Mouse (Mus musculus) thymus, postnatal 4 days (tissue): Measurements from ENCODE around the gene Prkar2a.
A peak's percentile ranks its signal among the peaks of the same experiment; 100 is the strongest.
"Not testable (repeated sequence)": the region's sequence is repeated elsewhere in the genome, so short reads cannot be mapped to it uniquely, and the experiment has no call there.

Experiments used
- DNase-seq: peaks from one replicate; pipeline ENCODE4 v3.0.0; 2021

Gene Prkar2a

DNA sequence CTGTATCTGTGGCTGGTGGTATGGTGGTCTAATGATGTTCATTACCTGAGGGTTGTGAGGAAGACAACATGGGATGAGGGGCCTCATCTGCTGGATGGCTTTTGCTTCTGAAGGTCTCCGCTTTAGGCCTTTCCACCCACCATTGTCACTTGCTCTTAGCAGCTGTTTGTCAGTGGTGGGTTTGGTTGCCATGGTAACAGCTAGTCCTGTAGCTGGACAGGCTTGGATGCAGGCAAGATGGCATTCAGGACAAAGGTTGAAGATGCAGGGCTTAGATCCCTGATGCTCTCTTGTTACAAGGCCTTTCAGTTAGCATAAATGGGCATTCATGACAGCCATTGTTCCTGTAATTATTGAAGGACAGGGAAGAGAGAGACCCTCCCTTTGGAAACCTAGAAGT lies at the start of gene Prkar2a:
TSS of gene Prkar2a (plus strand) at position 209 of the 400 bp plus-strand sequence.
- no peak for DNase-seq

DNA sequence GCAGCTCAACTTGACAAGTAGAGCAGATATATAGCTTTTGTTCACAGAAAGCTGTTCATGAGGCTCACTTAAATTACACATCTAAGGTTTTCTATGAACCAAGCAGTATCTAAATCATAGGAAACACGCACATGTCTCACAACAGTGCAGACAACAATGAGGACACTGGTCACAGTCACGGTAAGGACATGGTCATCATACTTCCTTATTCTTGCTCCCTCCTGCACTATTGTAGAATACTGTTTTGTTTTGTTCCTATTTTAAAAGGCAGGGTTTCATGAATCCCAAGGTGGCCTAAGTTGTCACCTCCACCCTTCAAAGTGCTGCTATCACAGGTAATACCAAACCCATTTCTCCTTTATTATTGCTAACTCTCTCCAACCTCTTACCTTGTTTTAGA lies 49.3 kb upstream of the Prkar2a start:
- DNase-seq, result no peak

DNA sequence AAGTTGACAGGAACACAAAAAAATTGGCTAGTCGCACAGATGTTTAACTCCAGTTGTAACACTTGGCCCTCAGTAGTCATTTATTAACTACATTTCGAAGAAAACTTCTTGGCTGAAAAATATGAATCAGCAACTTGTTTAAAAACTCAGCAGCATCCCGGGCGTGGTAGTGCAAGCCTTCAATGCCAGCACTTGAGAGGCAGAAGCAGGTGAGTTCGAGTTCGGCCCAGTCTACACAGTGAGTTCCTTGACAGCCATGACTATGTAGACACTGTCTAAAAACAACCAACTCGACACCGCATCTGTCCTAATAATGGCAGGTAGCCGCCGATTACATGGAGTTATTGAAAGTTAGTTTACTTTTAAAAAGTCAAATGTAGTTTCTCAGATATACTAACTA lies 40.9 kb upstream of the Prkar2a start:
- DNase-seq, result peak; percentile 21

DNA sequence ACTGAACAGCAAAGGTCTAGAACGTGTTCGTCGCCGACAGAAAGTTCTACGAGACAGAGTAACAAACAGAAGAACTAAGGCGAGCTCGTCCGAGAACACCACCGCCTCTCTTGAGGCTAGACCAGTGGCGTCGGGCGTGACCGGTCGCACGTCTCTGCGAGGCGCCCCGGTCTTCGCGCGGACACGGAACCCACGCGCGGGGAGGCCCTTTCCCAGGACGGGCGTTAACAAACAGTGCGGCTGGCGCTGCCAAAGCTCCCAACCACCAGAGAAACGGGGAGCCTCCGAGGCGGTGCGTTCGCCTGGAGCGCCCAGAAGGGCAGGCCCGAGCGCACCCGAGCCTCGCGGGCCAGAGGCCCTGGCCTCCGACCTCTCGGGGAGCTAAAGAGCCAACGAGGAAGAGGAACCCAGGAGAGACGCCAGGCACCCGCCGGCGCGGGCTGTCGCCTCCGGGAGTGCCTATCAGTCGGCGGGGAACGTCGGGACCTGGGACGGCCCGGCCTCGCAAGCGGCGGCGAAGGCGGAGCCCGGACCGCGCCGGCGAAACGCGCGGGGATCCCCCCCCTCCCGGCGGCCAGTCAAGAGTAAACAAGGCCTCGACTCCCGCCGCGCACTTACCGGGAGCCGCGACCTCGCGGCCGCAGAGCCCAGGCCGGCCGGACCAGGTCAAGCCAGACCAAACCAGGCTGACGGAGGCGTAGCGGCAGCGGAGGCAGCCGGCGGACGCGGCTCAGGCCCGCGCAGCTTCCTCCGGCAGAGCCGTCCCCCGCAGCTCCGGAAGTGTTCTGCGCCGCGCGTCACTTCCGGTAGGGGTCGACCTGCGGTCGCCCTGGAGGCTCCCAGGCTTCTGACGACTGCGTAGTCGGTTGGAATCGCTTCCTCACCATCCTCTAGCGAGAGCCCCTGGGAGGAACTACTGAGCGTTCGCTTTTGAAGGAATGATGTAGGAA lies 40.2 kb upstream of the Prkar2a start, which contains the start of gene Arih2:
TSS of gene Arih2 (minus strand) at position 776 of the 950 bp plus-strand sequence.
- peak; percentile 93 for DNase-seq

DNA sequence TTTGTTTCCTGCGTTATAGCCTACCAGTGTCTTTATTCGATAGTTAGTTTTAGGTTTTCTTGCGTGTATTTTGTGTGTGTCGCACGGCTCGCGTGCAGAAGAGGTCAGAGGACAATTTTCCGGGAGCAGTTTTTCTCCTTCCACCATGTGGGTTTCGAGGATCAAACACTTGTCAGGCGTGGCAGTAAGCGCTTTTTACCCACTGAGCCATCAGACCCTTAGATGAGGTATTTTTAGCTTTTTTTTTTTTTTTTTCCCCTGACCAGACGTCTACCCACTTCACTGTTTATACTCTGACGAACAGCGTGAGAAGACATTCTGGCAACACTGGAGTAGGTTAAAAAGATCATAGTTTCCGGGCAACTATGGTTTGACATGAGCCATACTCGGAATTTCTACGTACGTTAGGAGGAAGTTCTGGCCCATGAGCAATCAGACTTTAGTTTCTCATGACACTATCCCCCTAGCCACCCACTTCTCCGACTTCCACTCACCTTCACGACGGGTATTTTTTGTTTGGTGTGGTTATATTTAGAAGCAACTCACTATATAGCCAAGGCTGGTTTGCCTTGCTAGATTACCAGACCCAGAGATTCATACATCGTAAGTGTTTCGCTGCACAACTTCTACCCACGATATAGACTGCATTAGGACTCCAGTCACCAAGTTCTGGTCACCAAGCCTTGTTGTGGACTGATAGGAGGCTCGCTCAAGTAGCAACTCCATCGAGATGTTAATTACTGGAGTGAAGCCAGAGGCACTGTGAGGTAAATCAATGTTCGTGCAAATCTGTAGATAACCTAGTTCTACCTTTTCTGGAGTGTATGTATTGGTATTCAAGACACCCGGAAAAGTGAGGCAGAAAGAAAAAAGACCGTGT lies 39.3 kb upstream of the Prkar2a start:
- no peak for DNase-seq

DNA sequence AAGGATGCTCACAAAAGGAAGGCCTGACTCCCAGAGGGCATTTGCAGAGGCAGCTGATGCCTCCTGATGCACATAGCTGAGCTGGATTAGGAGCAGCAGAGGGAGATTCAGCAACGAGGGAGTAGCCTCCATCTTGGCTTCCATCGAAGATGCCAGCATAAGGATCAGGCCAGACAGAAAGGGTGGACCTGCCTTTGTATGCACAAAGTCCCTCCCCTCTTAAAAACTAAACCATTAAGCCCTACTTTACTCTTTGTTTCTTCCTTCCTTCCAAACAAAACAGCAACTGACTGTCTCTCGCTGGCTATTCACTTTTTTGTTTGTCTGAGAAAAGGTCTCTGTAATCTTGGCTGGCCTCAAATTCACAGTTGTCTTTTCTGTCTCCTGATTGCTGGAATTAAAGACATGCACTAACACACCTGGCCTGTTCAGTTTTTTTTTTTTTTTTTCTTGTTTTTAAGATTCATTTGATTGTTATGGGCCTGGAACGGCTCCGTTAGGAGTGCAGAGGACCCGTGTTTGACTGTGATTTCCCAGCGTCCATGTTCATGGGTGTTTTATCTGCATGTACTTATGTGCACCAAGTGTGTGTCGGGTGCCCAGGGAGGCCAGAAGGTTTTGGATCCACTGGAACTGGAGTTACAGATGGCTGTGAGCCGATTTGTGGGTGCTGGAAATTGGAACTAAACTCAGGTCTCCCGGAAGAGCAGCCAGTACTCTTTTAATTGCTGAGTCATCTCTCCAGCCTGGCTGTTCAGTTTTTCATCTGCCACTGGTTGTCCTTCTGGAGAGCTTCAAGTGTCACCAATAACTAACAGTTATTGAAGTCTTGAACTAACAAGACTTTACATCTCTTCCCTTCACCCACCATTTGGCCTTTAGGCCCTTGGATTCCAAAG lies 34.3 kb upstream of the Prkar2a start:
- no peak for DNase-seq

DNA sequence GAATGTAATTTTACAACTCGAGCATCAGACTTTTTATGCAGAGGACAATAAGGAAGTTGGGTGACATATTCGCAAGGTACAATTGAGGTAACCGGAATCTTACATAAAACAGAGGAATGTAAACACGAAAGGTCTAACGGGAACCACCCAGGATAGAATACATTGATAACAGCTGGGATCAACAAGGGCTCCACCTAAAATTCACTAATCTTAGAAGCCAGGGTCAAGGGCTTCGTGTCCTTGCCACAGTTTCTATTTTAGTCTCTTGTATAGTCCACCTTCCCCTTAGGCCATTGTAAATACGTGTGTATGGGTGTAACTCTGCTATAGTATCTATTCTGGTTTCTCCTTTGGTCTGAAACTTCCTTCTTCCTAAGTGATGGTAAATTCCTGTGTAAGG lies 33.2 kb upstream of the Prkar2a start:
- DNase-seq, result not testable (repeated sequence)

DNA sequence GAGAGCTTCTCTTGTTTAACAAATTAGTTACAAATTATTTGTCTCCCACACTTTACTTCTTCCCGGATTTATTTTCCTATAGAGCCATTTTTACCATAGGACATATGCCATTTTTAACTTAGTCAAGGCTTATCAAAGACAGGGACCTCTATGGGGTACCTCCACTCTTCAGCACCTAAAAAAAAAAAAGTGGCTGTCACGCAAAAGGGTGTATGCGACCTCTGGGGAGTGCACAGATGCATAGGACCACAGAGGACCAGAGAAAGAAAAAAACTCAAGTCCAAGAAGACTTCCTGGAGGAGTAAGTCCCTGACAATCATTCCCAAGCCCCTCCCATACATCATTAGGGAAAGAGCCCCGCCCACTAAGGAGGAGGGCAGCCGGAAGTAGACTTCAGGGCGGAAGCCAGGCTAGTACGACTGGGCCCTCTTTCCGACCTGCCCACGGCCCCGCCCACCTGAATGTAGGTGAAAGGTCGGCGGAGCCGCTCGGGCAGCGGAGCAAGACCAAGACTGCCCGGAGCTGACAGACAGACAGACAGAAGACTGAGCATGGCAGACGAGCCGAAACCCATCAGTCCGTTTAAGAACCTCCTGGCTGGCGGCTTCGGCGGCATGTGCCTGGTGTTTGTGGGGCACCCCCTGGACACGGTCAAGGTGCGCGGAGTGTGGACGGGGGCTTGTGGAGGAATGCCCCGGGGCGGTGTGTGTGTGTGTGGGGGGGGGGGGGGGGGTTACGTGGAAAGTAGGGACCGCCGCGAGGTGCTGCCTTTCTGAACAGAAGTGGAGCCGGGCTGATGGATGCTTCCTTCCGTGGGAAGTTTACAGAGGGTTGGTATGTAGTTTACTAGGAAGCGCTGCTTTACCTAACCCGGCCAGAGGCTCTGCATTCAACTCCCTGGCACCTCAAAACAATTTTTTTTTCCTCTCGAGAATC lies 27.2 kb upstream of the Prkar2a start, which contains the start of gene Slc25a20:
TSS of gene Slc25a20 (plus strand) at position 412 of the 936 bp plus-strand sequence.
- peak; percentile 84 for DNase-seq

DNA sequence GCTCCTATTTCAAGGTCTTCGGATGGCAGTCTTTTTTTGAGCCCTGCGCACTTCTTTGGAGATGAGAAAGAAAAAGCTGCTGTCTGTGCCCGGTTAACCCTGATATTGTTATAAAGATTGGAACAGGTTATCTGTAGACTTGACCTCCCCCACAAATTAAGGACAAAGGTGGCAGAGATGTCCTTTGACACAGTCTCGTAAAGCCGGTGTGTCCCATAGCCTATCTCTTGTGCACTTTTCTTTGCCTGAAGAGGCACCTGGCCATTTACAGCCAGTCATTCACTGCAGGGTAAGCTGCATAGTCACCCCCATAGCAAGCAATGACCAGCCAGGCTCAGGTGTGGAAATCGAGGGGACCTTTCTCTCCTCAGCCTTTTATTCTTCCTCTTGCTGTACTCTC lies 26.5 kb upstream of the Prkar2a start:
- no peak for DNase-seq

DNA sequence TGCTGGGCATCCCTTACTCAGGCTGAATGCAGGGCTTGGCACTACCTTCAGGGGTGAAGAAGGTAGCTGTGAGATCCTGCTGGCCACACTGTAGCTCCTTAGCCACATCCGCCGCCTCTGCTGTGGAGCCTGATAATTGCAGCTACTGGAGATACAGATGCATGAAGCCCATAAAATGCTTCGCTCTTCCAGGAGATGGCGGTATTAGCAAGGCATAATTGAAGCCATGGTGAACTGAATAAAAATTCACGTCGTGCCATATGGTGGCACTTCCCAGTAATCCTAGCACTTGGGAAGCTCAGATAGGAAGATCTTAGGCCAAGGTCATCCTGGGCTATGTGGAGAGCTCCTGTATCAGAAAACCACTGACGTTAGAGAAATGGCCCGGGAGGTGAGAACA lies 19.2 kb upstream of the Prkar2a start:
- DNase-seq, result peak; percentile 16

DNA sequence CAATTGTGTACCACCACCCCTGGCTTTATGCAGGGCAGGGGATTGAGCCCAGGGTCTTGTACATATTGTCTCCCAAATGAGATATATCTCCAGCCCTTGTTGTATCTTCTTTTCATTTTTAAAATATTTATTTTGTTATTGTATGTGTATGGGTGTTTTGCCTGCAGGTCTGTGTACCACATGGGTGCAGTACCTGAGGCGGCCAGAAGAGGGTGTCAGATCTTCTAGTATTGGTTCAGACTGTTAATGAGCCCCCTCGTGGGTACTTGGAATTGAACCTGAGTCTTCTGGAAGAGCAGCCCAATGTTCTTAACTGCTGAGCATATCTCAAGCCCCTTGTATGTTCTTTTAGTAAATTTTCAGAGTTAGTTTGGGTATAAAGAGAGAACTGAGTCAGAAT lies 16.0 kb upstream of the Prkar2a start:
- peak; percentile 64 for DNase-seq

DNA sequence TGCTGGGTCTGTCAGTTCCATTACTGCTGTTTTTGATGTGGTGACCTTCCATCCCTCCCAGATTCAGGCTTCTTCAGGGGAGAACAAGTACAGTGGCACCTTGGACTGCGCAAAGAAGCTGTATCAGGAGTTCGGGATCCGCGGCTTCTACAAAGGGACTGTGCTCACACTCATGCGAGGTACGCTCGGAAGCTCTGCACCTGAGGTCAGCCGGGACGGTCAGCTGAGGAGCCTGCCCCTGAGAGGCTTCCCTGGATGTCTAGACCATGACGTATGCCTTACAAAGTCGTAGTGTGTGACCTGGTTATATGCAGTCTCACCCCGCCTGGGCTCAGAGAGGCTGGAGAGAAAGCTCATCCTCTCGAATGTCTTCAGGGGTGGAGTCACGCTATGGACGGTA lies 9.1 kb upstream of the Prkar2a start:
- no peak for DNase-seq

DNA sequence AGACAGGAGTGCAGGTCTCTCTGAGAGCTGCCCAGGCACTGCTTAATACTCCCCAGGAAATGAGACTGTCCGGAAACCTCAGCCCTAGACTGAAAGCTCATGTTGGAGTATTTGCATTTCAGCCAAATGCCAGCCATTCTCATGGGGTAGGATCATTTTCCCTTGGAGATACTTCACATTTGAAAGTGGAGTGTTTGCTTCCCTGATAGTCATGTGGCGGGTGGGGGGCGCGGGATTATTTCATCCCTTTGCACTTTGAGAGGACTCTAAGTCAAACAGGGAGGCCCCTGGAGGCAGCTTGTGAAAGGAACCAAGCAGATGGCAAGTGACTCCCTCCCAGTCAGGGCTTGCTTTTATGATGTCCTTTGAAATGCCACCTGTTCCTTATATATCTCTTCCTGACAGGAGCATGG lies 2.6 kb upstream of the Prkar2a start:
- no peak for DNase-seq

DNA sequence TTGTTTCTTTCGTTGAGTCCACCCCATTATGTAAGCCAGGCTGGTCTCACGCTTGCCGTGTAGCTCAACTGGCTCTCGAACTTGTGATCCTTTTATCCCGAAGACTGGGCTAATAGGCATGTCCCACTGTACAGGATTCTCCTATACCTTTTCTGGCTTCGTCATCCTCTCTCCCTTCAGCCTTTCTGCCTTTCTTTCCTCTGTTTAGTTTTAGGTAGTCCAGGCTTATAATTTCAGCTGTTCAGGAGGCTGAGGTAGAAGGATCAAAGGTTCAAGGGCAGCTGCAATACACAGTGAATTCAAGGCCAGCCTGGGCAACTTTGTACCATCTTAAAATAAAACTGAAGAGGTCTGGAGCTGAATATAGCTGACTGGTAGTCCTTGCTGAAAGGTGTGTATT lies 1.9 kb upstream of the Prkar2a start:
- DNase-seq, result no peak

DNA sequence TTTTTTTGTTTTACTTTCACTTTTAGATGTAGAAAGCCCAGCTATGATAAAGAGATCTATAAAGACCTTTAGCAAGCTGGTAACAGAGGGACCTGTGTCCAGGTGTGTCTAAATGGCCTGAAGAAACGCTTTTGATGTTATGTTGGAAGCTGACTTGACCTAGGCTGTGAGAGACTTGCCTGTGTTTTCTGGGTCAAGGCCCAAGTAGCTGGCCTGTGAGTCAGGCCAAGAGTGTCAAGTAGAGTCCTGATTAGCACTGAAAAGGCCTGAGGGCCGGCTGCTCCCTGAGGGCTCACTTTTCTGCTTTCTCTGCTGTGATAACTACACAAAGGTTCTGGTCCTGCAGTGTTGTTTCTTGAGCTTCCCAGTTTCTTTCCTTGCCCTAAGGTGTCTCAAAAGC lies 1.4 kb upstream of the Prkar2a start:
- DNase-seq, result no peak

DNA sequence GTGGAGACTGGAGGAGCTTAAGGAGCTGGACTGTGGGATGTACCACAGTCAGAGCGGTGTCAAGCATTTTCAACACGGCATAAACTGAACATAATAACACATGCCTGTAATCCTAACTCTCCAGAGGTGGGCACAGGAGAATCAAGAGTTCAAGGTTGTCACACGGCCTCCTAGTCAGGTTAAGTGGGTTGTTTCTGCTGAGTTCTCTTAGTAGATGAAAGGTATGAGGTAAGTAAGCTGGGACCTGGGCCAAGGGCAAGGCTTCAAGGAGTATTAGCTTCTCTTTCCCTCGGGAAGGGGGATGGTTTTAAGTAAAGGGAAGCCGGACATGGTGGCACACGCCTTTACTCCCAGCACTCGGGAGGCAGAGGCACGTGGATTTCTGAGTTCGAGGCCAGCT lies 663 bp upstream of the Prkar2a start:
- DNase-seq, result no peak

DNA sequence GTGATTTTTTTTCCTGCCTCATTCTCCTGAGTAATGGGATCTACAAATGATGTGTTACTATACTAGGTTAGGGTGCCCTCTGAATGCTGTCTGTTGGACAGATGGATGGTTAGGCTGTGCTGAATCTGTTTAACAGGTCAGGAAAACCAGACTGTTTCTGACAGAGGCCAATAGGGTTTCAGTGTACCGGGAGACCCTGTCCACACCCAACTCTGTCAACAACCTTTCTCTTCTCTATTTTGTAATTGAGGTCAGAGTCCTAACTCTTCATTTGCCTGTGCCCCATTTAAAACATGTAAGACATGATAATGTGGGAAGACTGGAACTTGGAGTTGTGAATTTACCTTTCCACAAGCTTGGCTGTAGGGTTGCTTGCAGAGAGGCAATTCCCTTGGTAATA lies 879 bp downstream of the Prkar2a start:
- no peak for DNase-seq

DNA sequence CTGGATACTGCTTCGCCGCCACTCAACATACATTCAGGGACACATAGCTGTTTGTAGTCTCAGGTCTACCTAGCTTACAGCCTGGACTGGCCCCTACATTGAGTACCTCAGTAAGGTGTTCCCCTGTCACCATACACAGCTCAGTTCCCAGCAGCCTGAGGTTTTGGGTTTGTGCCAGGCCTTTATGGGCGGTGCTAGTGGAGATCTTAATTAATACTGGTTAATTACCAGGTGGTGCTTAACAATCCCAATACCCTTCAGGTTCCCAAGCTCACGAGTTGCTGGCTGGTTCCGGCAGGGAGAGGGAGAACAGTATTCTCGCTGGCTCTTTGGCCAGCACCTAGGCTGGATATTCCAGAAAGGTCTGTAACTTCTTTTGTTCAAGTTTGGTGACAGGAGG lies 1.8 kb downstream of the Prkar2a start:
- no peak for DNase-seq

DNA sequence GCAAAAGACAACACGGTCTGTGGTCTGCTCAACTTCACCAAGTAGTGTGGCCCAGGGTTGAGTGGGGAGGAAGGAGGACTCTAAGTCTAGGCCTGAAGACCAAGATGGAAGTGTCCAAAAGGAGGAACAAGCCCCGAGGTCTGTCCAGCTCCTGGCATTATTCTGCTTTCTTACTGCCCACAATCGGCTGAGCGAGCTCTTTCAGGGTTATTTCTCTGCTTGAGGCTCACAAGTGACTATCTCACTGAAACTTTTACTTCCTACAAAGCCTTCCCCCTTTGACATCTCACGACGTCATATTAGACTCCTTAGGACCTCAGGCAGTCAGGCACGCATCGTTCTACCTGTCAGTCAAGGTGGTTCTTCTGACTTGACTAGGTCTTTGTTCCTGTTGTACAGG lies 2.3 kb downstream of the Prkar2a start:
- DNase-seq, result no peak

DNA sequence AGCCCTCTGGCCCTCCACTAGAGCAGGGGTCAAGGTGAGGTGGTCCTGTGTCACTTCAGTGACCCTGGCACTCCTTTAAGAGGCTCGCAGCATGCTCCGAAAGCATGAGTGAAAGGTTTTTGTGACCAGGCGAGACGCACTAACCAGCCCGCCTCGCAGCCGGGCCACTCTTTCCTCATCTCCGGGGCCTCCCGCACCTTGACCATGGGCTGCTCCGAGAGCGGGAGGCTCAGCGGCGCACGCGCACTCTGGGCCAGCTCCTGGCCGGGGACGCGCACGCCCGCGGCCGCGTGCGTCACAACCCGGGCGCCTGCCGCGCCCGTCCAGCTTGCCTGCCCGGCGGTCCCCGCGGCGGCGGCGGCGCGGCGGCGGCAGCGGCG lies 2.7 kb downstream of the Prkar2a start:
- DNase-seq, result peak; percentile 72
